Mouse (Mus musculus): ENCODE results near the gene Lats1.

GRCm38 (mm10) chr10:7682249-7682648, 1.2 kb downstream of the Lats1 start:
- TF ChIP-seq HCFC1 (IDR thresholded peaks at IDR 0.05; ENCODE audit: borderline replicate concordance, insufficient read depth, low read length) (no peak), ZC3H11A (IDR thresholded peaks at IDR 0.05; ENCODE audit: borderline replicate concordance, low read depth, low read length) (no peak), MAFK (IDR thresholded peaks at IDR 0.05; ENCODE audit: insufficient read depth, low read depth, low read length) (no peak), CHD2 (IDR thresholded peaks at IDR 0.05; ENCODE audit: low read depth, low read length) (no peak)

Data from ES-E14 (cell line).